Mouse (Mus musculus) embryonic facial prominence, embryonic 10.5 days (tissue): Measurements from ENCODE around the gene Washc4. TPM values are rescaled to one million over a fixed set of nuclear protein-coding genes. Genes with fewer than 3 reads are reported as not detected.

Experiments used
- polyA plus RNA-seq: library from polyadenylated mRNA; unstranded; fragments of >200 nt; fragmentation: Nextera tagmentation; extraction: Ambion mirVana; gene quantifications from 2 replicates; pipeline ENCODE4 v1.2.1, GENCODE M21; 2016

Gene Washc4
- polyA plus RNA-seq, 1 experiment from 2014 or later = 40.7 TPM

Other genes starting within 250 kb of the Washc4 start
- gene Slc41a2, start 205.9 kb upstream of the Washc4 start, polyA plus RNA-seq = 0.21 and 0.27 TPM in 2 replicates
- 1.3 TPM in 2 replicates for gene D10Wsu102e, start 183.5 kb upstream of the Washc4 start, polyA plus RNA-seq
- gene Aldh1l2, start 9.6 kb upstream of the Washc4 start, polyA plus RNA-seq = 1.7 and 2.1 TPM in 2 replicates
- gene Appl2, start 105.0 kb downstream of the Washc4 start, polyA plus RNA-seq = 39.6 and 40.6 TPM in 2 replicates
- 44.6 and 46.0 TPM in 2 replicates for gene 1500009L16Rik, start 179.1 kb downstream of the Washc4 start, polyA plus RNA-seq